Mouse (Mus musculus) E14TG2a.4 (cell line): ENCODE data around the gene Slc11a1.

Experiments
- CTCF ChIP-seq: conservative IDR thresholded peaks from 2 replicates; pipeline ENCODE4 v1.5.1; 2014; ENCODE audit warnings: low read length
- NANOG ChIP-seq: IDR thresholded peaks from 2 replicates; pipeline ENCODE4 v1.6.1; 2014; ENCODE audit warnings: borderline replicate concordance, low read length, mixed read lengths
- POU5F1 ChIP-seq: IDR thresholded peaks from 2 replicates; pipeline ENCODE4 v1.6.1; 2014; ENCODE audit warnings: low read length, borderline replicate concordance

DNA sequence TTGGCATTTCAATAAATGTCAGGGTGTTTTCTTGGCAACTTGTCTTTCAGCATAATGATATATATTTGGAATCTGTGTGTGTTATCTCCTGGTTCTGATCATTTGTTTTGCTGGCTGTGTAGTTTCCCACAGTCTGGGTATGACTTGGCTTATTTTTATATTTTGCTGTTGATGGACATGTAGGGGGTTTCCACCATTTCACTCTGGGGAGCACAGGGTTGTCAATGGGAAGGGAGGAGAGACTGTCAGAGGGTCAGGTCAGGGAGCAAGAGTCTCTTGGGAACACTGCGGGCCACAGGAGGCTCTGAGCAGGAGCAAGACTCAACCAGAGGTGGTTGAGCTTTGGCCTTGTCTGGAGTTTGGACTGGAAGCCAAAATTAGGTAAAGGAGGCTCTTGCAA is 32.7 kb upstream of the Slc11a1 start:
- TF ChIP-seq CTCF (no peak), POU5F1 (no peak), NANOG (no peak)
